Mouse (Mus musculus) lung, adult 2 months (tissue): ENCODE measurements around the gene Zfhx3.

Experiments used
- CTCF ChIP-seq: fragments of 200-500 bp; IDR thresholded peaks from 2 replicates; pipeline ENCODE4 v1.5.1; 2011; ENCODE audit warnings: mild to moderate bottlenecking, low read length, control low read depth; ENCODE audit not compliant: insufficient read depth
- POLR2A ChIP-seq: fragments of 200-500 bp; IDR thresholded peaks from 2 replicates; pipeline ENCODE4 v1.6.1; 2011; ENCODE audit warnings: low read depth, mild to moderate bottlenecking, control low read depth, low read length, borderline replicate concordance; ENCODE audit errors: extremely low read depth

GRCm38 (mm10) chr8:108022404-108022803, 80.0 kb downstream of the Zfhx3 start:
- TF ChIP-seq CTCF = no peak
- TF ChIP-seq POLR2A = no peak
